Mouse (Mus musculus) bone marrow macrophage, adult 2 months (primary cell): Measurements from ENCODE around the gene Cpeb4.

Source experiments
- CTCF ChIP-seq: IDR thresholded peaks from 2 replicates; pipeline ENCODE4 v1.5.1; 2012; ENCODE audit warnings: low read depth, mild to moderate bottlenecking, low read length, moderate library complexity
- POLR2A ChIP-seq: IDR thresholded peaks from 2 replicates; pipeline ENCODE4 v1.6.1; 2012; ENCODE audit warnings: mild to moderate bottlenecking, low read depth, low read length, borderline replicate concordance

DNA sequence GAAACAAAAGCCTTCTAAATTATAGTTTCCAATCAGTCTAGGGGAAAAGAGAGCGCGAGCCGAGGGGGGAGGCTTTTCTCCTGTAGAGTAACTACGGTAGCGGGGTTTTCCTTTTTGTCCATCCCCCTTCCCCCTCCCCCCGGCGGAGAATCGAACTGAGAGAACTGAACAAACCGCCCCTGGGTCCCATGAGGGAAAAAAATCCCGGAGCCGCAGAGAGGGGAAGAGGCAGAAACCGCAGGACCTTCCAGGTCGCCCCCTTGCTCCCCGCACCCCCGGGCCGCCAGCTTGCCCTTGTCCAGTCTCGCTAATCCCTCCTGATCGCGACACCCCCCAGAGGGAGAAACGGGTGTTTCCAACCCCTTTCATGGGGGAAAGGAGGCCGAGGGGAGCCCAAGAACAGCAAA, 873 bp upstream of the Cpeb4 start:
- TF ChIP-seq POLR2A (no peak), CTCF (no peak)
